Mouse (Mus musculus) kidney, adult 2 months (tissue): ENCODE measurements at regions not wholly inside any gene's neighbourhood (a gene's known extent, or its start where the extent isn't known, plus 50 kb on each side); places are given as distances from the start of the nearest gene placed in this dataset.

Experiments used
- CTCF ChIP-seq: fragments of 200-500 bp; conservative IDR thresholded peaks from 2 replicates; pipeline ENCODE4 v1.5.1; 2011; ENCODE audit warnings: low read depth, mild to moderate bottlenecking, control low read depth, low read length, moderate library complexity, mixed read lengths; ENCODE audit not compliant: insufficient read depth, insufficient read length
- POLR2A ChIP-seq: fragments of 200-500 bp; IDR thresholded peaks from one replicate; pipeline ENCODE4 v1.6.1; 2011; ENCODE audit warnings: low read depth, low read length, control low read depth

GRCm38 (mm10) chr10:125845014-125845514, 120.9 kb upstream of the Lrig3 start:
- TF ChIP-seq CTCF, result no peak
- TF ChIP-seq POLR2A, result no peak
